Mouse (Mus musculus) skeletal muscle tissue, adult 2 months (tissue): ENCODE results near the gene Ltc4s.
A peak's percentile ranks its signal among the peaks of the same experiment; 100 is the strongest.

ENCODE experiments used
- DNase-seq: peaks from one replicate; pipeline ENCODE4 v3.0.0-alpha.2; 2012; ENCODE audit warnings: low read depth, low spot score

The Ltc4s gene

GRCm38 (mm10) chr11:50224671-50225530 lies 13.5 kb downstream of the Ltc4s start:
- DNase-seq, result no peak

- DNase-seq, result no peak
Measured at GRCm38 (mm10) chr11:50223783-50224662, 14.4 kb downstream of the Ltc4s start.

GRCm38 (mm10) chr11:50222559-50223276 lies 15.7 kb downstream of the Ltc4s start:
- no peak for DNase-seq

GRCm38 (mm10) chr11:50219833-50220232 lies 18.6 kb downstream of the Ltc4s start:
- DNase-seq, result no peak

GRCm38 (mm10) chr11:50217811-50218210 lies 20.6 kb downstream of the Ltc4s start:
- no peak for DNase-seq

- no peak for DNase-seq
Measured at GRCm38 (mm10) chr11:50216724-50217366, 21.6 kb downstream of the Ltc4s start.

GRCm38 (mm10) chr11:50215633-50216032 lies 22.8 kb downstream of the Ltc4s start:
- DNase-seq, result no peak

- no peak for DNase-seq
Measured at GRCm38 (mm10) chr11:50214631-50215030, 23.8 kb downstream of the Ltc4s start.

GRCm38 (mm10) chr11:50212848-50213758 lies 25.3 kb downstream of the Ltc4s start:
- peak; percentile 91 for DNase-seq

- no peak for DNase-seq
Measured at GRCm38 (mm10) chr11:50212060-50212739, 26.2 kb downstream of the Ltc4s start.

- DNase-seq, result no peak
Measured at GRCm38 (mm10) chr11:50211322-50212059, 26.9 kb downstream of the Ltc4s start.

GRCm38 (mm10) chr11:50210505-50211151 lies 27.8 kb downstream of the Ltc4s start, which contains the start of the genes Sqstm1 and Mgat4b:
TSS of gene Sqstm1 (minus strand) at chr11:50210827.
TSS of gene Mgat4b (plus strand) at chr11:50210890.
- DNase-seq, result peak; percentile 86

- peak; percentile 91 for DNase-seq
Measured at GRCm38 (mm10) chr11:50210101-50210504, 28.3 kb downstream of the Ltc4s start.

- no peak for DNase-seq
Measured at GRCm38 (mm10) chr11:50208039-50208438, 30.4 kb downstream of the Ltc4s start.

GRCm38 (mm10) chr11:50207344-50207743 lies 31.1 kb downstream of the Ltc4s start:
- no peak for DNase-seq

- no peak for DNase-seq
Measured at GRCm38 (mm10) chr11:50206037-50206436, 32.4 kb downstream of the Ltc4s start.

GRCm38 (mm10) chr11:50205434-50205833 lies 33.0 kb downstream of the Ltc4s start:
- DNase-seq, result no peak

GRCm38 (mm10) chr11:50203302-50203827 lies 35.1 kb downstream of the Ltc4s start:
- no peak for DNase-seq
